Mouse (Mus musculus): ENCODE data around the gene Sorbs2. TPM values are rescaled to one million over a fixed set of nuclear protein-coding genes. Genes with fewer than 3 reads are reported as not detected.
"Not testable (repeated sequence)": the region's sequence is repeated elsewhere in the genome, so short reads cannot be mapped to it uniquely, and the experiment has no call there.

The Sorbs2 gene
- polyA plus RNA-seq, 1 experiment from 2014 or later: 54.8 TPM

- peak; percentile 57; the same call in 1 of the 2 replicates for ATAC-seq (ENCODE audit: low FRiP score, low TSS enrichment)
- H3K9me3 ChIP-seq (ENCODE audit: control insufficient read depth, low read length): no peaks in the 10 kb centered on the region
- no peak overlapping the region for H3K27ac ChIP-seq (ENCODE audit: low read depth, low read length)
- H3K4me1 ChIP-seq (ENCODE audit: control insufficient read depth, insufficient read depth, low read length): 0 out of 2 replicates have a peak, but pooled peaks cover 9% of the 10 kb centered on the region
- no peaks in the 10 kb centered on the region for H3K36me3 ChIP-seq (ENCODE audit: control insufficient read depth, insufficient read depth, low read length)
- no peak overlapping the region for H3K4me2 ChIP-seq (replicated peaks; ENCODE audit: low read depth, low read length)
- H3K27me3 ChIP-seq (ENCODE audit: control insufficient read depth, insufficient read depth, low read length): no peaks in the 10 kb centered on the region
- WGBS: 24% methylated on average over 9 of the region's 9 CpGs
- H3K9ac ChIP-seq (ENCODE audit: low read depth, low read length): no peak overlapping the region
- no peak overlapping the region for H3K4me3 ChIP-seq (ENCODE audit: low read length)
Measured at GRCm38 (mm10) chr8:45858391-45858790, 350.8 kb downstream of the Sorbs2 start.

GRCm38 (mm10) chr8:45871587-45871986 is 364.0 kb downstream of the Sorbs2 start:
- not testable (repeated sequence) for ATAC-seq (ENCODE audit: low FRiP score, low TSS enrichment); H3K9me3 ChIP-seq (ENCODE audit: control insufficient read depth, low read length); H3K4me3 ChIP-seq (ENCODE audit: low read length); H3K4me1 ChIP-seq (ENCODE audit: control insufficient read depth, insufficient read depth, low read length); H3K4me2 ChIP-seq (replicated peaks; ENCODE audit: low read depth, low read length); H3K36me3 ChIP-seq (ENCODE audit: control insufficient read depth, insufficient read depth, low read length); H3K9ac ChIP-seq (ENCODE audit: low read depth, low read length); H3K27ac ChIP-seq (ENCODE audit: low read depth, low read length); H3K27me3 ChIP-seq (ENCODE audit: control insufficient read depth, insufficient read depth, low read length)
- 66% methylated on average over 10 of the region's 11 CpGs for WGBS

- Histone ChIP-seq H3K27me3 (ENCODE audit: control insufficient read depth, insufficient read depth, low read length) (no peaks in the 10 kb centered on the region), H3K27ac (ENCODE audit: low read depth, low read length) (no peak overlapping the region), H3K4me1 (ENCODE audit: control insufficient read depth, insufficient read depth, low read length) (no peaks in the 10 kb centered on the region), H3K4me3 (ENCODE audit: low read length) (no peak overlapping the region), H3K36me3 (ENCODE audit: control insufficient read depth, insufficient read depth, low read length) (no peaks in the 10 kb centered on the region), H3K4me2 (replicated peaks; ENCODE audit: low read depth, low read length) (no peak overlapping the region), H3K9ac (ENCODE audit: low read depth, low read length) (no peak overlapping the region), H3K9me3 (ENCODE audit: control insufficient read depth, low read length) (no peaks in the 10 kb centered on the region)
- 30% methylated on average over 7 of the region's 7 CpGs for WGBS
- peak; percentile 90 for ATAC-seq (ENCODE audit: low FRiP score, low TSS enrichment)
Measured at GRCm38 (mm10) chr8:45872077-45872476, 364.5 kb downstream of the Sorbs2 start.

- H3K4me1 ChIP-seq (ENCODE audit: control insufficient read depth, insufficient read depth, low read length): no peaks in the 10 kb centered on the region
- WGBS: 58% methylated on average over 10 of the region's 10 CpGs
- no peak overlapping the region for H3K9ac ChIP-seq (ENCODE audit: low read depth, low read length)
- H3K27me3 ChIP-seq (ENCODE audit: control insufficient read depth, insufficient read depth, low read length): no peaks in the 10 kb centered on the region
- H3K4me3 ChIP-seq (ENCODE audit: low read length): no peak overlapping the region
- H3K27ac ChIP-seq (ENCODE audit: low read depth, low read length): peak overlapping the region; percentile 42; the same call in 1 of the 2 replicates
- H3K36me3 ChIP-seq (ENCODE audit: control insufficient read depth, insufficient read depth, low read length): no peaks in the 10 kb centered on the region
- H3K4me2 ChIP-seq (replicated peaks; ENCODE audit: low read depth, low read length): no peak overlapping the region
- H3K9me3 ChIP-seq (ENCODE audit: control insufficient read depth, low read length): no peaks in the 10 kb centered on the region
- no peak for ATAC-seq (ENCODE audit: low FRiP score, low TSS enrichment)
Measured at GRCm38 (mm10) chr8:45874945-45875626, 367.5 kb downstream of the Sorbs2 start.

GRCm38 (mm10) chr8:45876397-45876796 is 368.8 kb downstream of the Sorbs2 start:
- no peaks in the 10 kb centered on the region for H3K9me3 ChIP-seq (ENCODE audit: control insufficient read depth, low read length)
- no peak overlapping the region for H3K4me3 ChIP-seq (ENCODE audit: low read length)
- no peaks in the 10 kb centered on the region for H3K27me3 ChIP-seq (ENCODE audit: control insufficient read depth, insufficient read depth, low read length)
- no peak for ATAC-seq (ENCODE audit: low FRiP score, low TSS enrichment)
- no peaks in the 10 kb centered on the region for H3K4me1 ChIP-seq (ENCODE audit: control insufficient read depth, insufficient read depth, low read length)
- no peaks in the 10 kb centered on the region for H3K36me3 ChIP-seq (ENCODE audit: control insufficient read depth, insufficient read depth, low read length)
- WGBS: 89% methylated on average over 5 of the region's 5 CpGs
- no peak overlapping the region for H3K9ac ChIP-seq (ENCODE audit: low read depth, low read length)
- H3K27ac ChIP-seq (ENCODE audit: low read depth, low read length): no peak overlapping the region
- no peak overlapping the region for H3K4me2 ChIP-seq (replicated peaks; ENCODE audit: low read depth, low read length)

Other genes starting within 250 kb of the Sorbs2 start
- gene F11, start 245.8 kb upstream of the Sorbs2 start, polyA plus RNA-seq (2014; fragmentation: Nextera tagmentation; extraction: Ambion mirVana): not detected in 2 replicates
- 0.05 TPM in 1 of 2 replicates, not detected in the other for gene Klkb1, start 212.9 kb upstream of the Sorbs2 start, polyA plus RNA-seq (2014; fragmentation: Nextera tagmentation; extraction: Ambion mirVana)
- gene Gm45753, start 199.3 kb upstream of the Sorbs2 start, polyA plus RNA-seq (2014; fragmentation: Nextera tagmentation; extraction: Ambion mirVana): 0.10 TPM in 1 of 2 replicates, not detected in the other
- gene Cyp4v3, start 174.6 kb upstream of the Sorbs2 start, polyA plus RNA-seq (2014; fragmentation: Nextera tagmentation; extraction: Ambion mirVana): 0.83 and 1.2 TPM in 2 replicates
- 47.5 and 62.8 TPM in 2 replicates for gene Fam149a, start 125.5 kb upstream of the Sorbs2 start, polyA plus RNA-seq (2014; fragmentation: Nextera tagmentation; extraction: Ambion mirVana)
- gene Tlr3, start 96.7 kb upstream of the Sorbs2 start, polyA plus RNA-seq (2014; fragmentation: Nextera tagmentation; extraction: Ambion mirVana): 2.1 and 3.8 TPM in 2 replicates